Mouse (Mus musculus): ENCODE data around the gene Tmem88. TPM values are rescaled to one million over a fixed set of nuclear protein-coding genes. Genes with fewer than 3 reads are reported as not detected.
A peak's percentile ranks its signal among the peaks of the same experiment; 100 is the strongest.

Gene Tmem88
- total and polyA plus RNA-seq, 2 experiments = 1.3 to 8.5 TPM

GRCm38 (mm10) chr11:69415327-69415667 is 17.3 kb upstream of the Tmem88 start:
- Histone ChIP-seq H3K4me3 (ENCODE audit: insufficient read depth, low read depth, low read length) (peak overlapping the region; percentile 72), H3K79me2 (ENCODE audit: control insufficient read depth, insufficient read depth, low read length) (no peaks in the 10 kb centered on the region), H3K4me1 (ENCODE audit: control insufficient read depth, insufficient read depth, low read length) (peaks cover 31% of the 10 kb centered on the region), H3K27me3 (ENCODE audit: control insufficient read depth, insufficient read depth, low read length) (no peaks in the 10 kb centered on the region), H3K27ac (replicated peaks; ENCODE audit: insufficient read depth, low read depth, low read length) (peak overlapping the region; percentile 84), H3K36me3 (ENCODE audit: control insufficient read depth, insufficient read depth, low read length) (no peaks in the 10 kb centered on the region), H3K9ac (ENCODE audit: low read depth, low read length) (peak overlapping the region; percentile 69)
- peak; percentile 87 for DNase-seq (ENCODE audit: extremely low read depth, low read depth, low spot score)
- TF ChIP-seq CTCF (IDR thresholded peaks at IDR 0.05; ENCODE audit: low read depth, low read length) (peak; percentile 51), POLR2A (IDR thresholded peaks at IDR 0.05; ENCODE audit: extremely low read depth, insufficient read depth, low read length) (no peak)
- 8% methylated on average over 3 of the region's 3 CpGs for WGBS

DNA sequence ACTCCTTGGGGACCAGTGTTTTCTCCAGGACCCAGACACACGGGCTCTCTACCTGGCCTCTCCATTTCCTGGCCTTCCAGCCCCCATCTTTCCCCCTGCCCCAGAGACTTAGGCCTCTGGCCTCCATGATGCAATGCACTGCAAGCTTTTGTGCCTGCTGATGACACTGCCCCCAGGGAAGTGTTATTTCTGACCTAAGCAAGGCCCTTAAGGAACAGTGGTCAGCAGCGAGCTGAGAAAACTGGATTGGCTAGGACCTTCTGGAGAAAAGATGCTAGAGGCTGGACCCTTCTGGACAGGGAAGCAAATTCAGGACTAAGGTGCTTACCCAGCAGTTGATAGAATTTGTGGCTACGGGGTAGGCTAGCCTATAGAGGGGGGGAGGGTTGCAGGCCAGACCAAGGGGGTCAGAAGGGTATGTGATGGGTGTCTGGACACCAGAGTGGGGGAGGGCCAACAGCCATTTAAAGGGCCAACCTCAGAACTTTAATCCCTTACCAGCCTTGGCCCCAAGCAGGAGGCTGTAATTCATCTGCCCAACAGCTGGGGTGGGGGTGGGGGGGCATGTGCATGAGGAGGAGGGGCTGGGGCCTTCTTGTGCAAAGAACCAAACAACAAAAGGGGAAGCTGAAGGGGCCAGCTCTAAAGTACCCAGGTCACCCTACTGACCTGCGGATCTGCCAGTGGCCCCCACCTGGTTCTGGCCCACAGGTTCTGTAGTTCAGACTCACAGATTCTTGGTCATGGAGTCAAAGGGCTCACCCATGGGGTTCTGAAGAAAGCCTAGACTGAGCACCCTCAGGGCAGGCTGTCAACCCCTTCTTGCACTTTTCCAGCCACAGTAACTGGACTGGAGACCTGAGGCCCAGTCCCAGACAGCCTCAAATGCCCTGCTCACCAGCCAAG is 16.6 kb upstream of the Tmem88 start:
- WGBS = 37% methylated on average over 4 of the region's 4 CpGs
- TF ChIP-seq POLR2A (IDR thresholded peaks at IDR 0.05; ENCODE audit: extremely low read depth, insufficient read depth, low read length) (no peak), CTCF (IDR thresholded peaks at IDR 0.05; ENCODE audit: low read depth, low read length) (no peak)
- Histone ChIP-seq H3K4me3 (ENCODE audit: insufficient read depth, low read depth, low read length) (peak overlapping the region; percentile 72; the same call in 1 of the 2 replicates), H3K27ac (replicated peaks; ENCODE audit: insufficient read depth, low read depth, low read length) (peak overlapping the region; percentile 54), H3K4me1 (ENCODE audit: control insufficient read depth, insufficient read depth, low read length) (peaks cover 31% of the 10 kb centered on the region), H3K79me2 (ENCODE audit: control insufficient read depth, insufficient read depth, low read length) (no peaks in the 10 kb centered on the region), H3K9ac (ENCODE audit: low read depth, low read length) (no peak overlapping the region; the same call in 1 of the 2 replicates), H3K27me3 (ENCODE audit: control insufficient read depth, insufficient read depth, low read length) (no peaks in the 10 kb centered on the region), H3K36me3 (ENCODE audit: control insufficient read depth, insufficient read depth, low read length) (no peaks in the 10 kb centered on the region)
- DNase-seq (ENCODE audit: extremely low read depth, low read depth, low spot score) = no peak

- DNase-seq (ENCODE audit: extremely low read depth, low read depth, low spot score) = peak; percentile 81
- Histone ChIP-seq H3K4me1 (ENCODE audit: control insufficient read depth, insufficient read depth, low read length) (peaks cover 28% of the 10 kb centered on the region), H3K9ac (ENCODE audit: low read depth, low read length) (no peak within 1 kb of the TSS), H3K27ac (replicated peaks; ENCODE audit: insufficient read depth, low read depth, low read length) (peak within 1 kb of the TSS; percentile 24), H3K4me3 (ENCODE audit: insufficient read depth, low read depth, low read length) (no peak within 1 kb of the TSS), H3K27me3 (ENCODE audit: control insufficient read depth, insufficient read depth, low read length) (no peaks in the 10 kb centered on the region), H3K36me3 (ENCODE audit: control insufficient read depth, insufficient read depth, low read length) (no peaks in the 10 kb centered on the region), H3K79me2 (ENCODE audit: control insufficient read depth, insufficient read depth, low read length) (no peaks in the 10 kb centered on the region)
- TF ChIP-seq CTCF (IDR thresholded peaks at IDR 0.05; ENCODE audit: low read depth, low read length) (no peak), POLR2A (IDR thresholded peaks at IDR 0.05; ENCODE audit: extremely low read depth, insufficient read depth, low read length) (no peak)
- WGBS = 23% methylated on average over 12 of the region's 12 CpGs
These were observed 15.5 kb upstream of the Tmem88 start, which contains the start of gene Kdm6b for GRCm38 (mm10) chr11:69413221-69414181. TSS of gene Kdm6b (minus strand) at chr11:69413675.

DNA sequence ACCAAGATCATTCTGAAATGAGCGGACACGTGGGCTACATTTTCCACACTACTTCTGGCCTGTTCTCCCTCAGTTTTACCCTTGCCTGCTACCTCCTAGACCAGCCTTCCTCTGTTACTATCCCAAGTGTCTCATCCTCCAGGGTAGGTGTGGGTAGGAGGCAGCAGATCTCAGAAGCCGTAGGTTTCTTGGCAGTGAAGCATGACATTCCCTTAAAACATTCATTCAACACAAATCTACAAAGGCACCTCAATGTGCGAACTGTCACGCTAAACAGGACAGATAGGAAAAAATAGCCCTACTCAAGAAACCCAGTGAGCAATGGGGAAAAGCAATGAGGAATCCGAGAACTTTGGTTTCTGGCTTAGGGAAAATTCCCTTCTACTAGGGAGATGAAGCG is 14.5 kb upstream of the Tmem88 start:
- H3K4me1 ChIP-seq (ENCODE audit: control insufficient read depth, insufficient read depth, low read length) = peaks cover 34% of the 10 kb centered on the region
- no peaks in the 10 kb centered on the region for H3K27me3 ChIP-seq (ENCODE audit: control insufficient read depth, insufficient read depth, low read length)
- no peaks in the 10 kb centered on the region for H3K36me3 ChIP-seq (ENCODE audit: control insufficient read depth, insufficient read depth, low read length)
- TF ChIP-seq POLR2A (IDR thresholded peaks at IDR 0.05; ENCODE audit: extremely low read depth, insufficient read depth, low read length) = no peak
- TF ChIP-seq CTCF (IDR thresholded peaks at IDR 0.05; ENCODE audit: low read depth, low read length) = no peak
- DNase-seq (ENCODE audit: extremely low read depth, low read depth, low spot score) = no peak
- no peak overlapping the region for H3K27ac ChIP-seq (replicated peaks; ENCODE audit: insufficient read depth, low read depth, low read length)
- no peak overlapping the region for H3K9ac ChIP-seq (ENCODE audit: low read depth, low read length)
- 76% methylated on average over 7 of the region's 7 CpGs for WGBS
- H3K4me3 ChIP-seq (ENCODE audit: insufficient read depth, low read depth, low read length) = no peak overlapping the region
- H3K79me2 ChIP-seq (ENCODE audit: control insufficient read depth, insufficient read depth, low read length) = peaks cover 6% of the 10 kb centered on the region; the same call in 1 of the 2 replicates

GRCm38 (mm10) chr11:69411538-69412203 is 13.6 kb upstream of the Tmem88 start:
- WGBS = under 1% methylated on average over 39 of the region's 39 CpGs
- DNase-seq (ENCODE audit: extremely low read depth, low read depth, low spot score) = peak; percentile 65

More at GRCm38 (mm10) chr11:69411538-69412203, 13.6 kb upstream of the Tmem88 start:
- H3K4me1 ChIP-seq (ENCODE audit: control insufficient read depth, insufficient read depth, low read length) = peaks cover 37% of the 10 kb centered on the region
- no peaks in the 10 kb centered on the region; the same call in 1 of the 2 replicates for H3K36me3 ChIP-seq (ENCODE audit: control insufficient read depth, insufficient read depth, low read length)
- TF ChIP-seq CTCF (IDR thresholded peaks at IDR 0.05; ENCODE audit: low read depth, low read length) (no peak), POLR2A (IDR thresholded peaks at IDR 0.05; ENCODE audit: extremely low read depth, insufficient read depth, low read length) (no peak)
- H3K27me3 ChIP-seq (ENCODE audit: control insufficient read depth, insufficient read depth, low read length) = no peaks in the 10 kb centered on the region
- peak overlapping the region; percentile 69 for H3K4me3 ChIP-seq (ENCODE audit: insufficient read depth, low read depth, low read length)
- peaks cover 14% of the 10 kb centered on the region; the same call in 1 of the 2 replicates for H3K79me2 ChIP-seq (ENCODE audit: control insufficient read depth, insufficient read depth, low read length)
- peak overlapping the region; percentile 80 for H3K9ac ChIP-seq (ENCODE audit: low read depth, low read length)
- peak overlapping the region; percentile 83 for H3K27ac ChIP-seq (replicated peaks; ENCODE audit: insufficient read depth, low read depth, low read length)
